Mouse (Mus musculus) heart, embryonic 16.5 days (tissue): ENCODE results near the gene Lifr. TPM values are rescaled to one million over a fixed set of nuclear protein-coding genes. Genes with fewer than 3 reads are reported as not detected.

Experiments
- ATAC-seq: fragments of 200-750 bp; cut with Nextera tagmentation; replicated peaks from 2 replicates; pipeline ENCODE4 v1.8.0; 2017; ENCODE audit warnings: moderate number of reproducible peaks; ENCODE audit not compliant: insufficient read depth, low FRiP score; ENCODE audit errors: extremely low read depth
- H3K27ac ChIP-seq: fragments of 300-500 bp; sonication (generic); 2 replicates; pipeline ENCODE4 v1.5.1; 2014; ENCODE audit warnings: mild to moderate bottlenecking, low read length, control low read depth, moderate library complexity
- H3K27me3 ChIP-seq: fragments of 300-500 bp; sonication (generic); 2 replicates; pipeline ENCODE4 v1.6.1; 2014; ENCODE audit warnings: low read length, mixed read lengths; ENCODE audit not compliant: control insufficient read depth, insufficient read depth
- H3K36me3 ChIP-seq: fragments of 300-500 bp; sonication (generic); 2 replicates; pipeline ENCODE4 v1.6.1; 2014; ENCODE audit not compliant: control insufficient read depth, insufficient read depth
- H3K4me1 ChIP-seq: fragments of 300-500 bp; sonication (generic); 2 replicates; pipeline ENCODE4 v1.6.1; 2014; ENCODE audit warnings: low read length, mixed read lengths; ENCODE audit not compliant: control insufficient read depth, insufficient read depth
- H3K4me2 ChIP-seq: fragments of 300-500 bp; sonication (generic); 2 replicates; pipeline ENCODE4 v1.6.1; 2014; ENCODE audit warnings: low read depth, mild to moderate bottlenecking, control low read depth, low read length
- H3K4me3 ChIP-seq: fragments of 300-500 bp; sonication (generic); 2 replicates; pipeline ENCODE4 v1.5.1; 2014; ENCODE audit warnings: mild to moderate bottlenecking, control low read depth, low read length
- H3K9ac ChIP-seq: fragments of 300-500 bp; sonication (generic); 2 replicates; pipeline ENCODE4 v1.6.1; 2014; ENCODE audit warnings: low read length, control low read depth
- H3K9me3 ChIP-seq: fragments of 300-500 bp; sonication (generic); replicated peaks from 2 replicates; pipeline ENCODE4 v1.6.1; 2016; ENCODE audit warnings: low read length; ENCODE audit not compliant: control insufficient read depth
- WGBS: fragments of 180-500 bp; shearing (Covaris S2); extraction: QIAGEN DNeasy Blood & Tissue Kit; methylation state at CpG from one replicate; pipeline ENCODE4 v1.1.7; 2014; 5-methylcytosine and 5-hydroxymethylcytosine counted together
- polyA plus RNA-seq: library from polyadenylated mRNA; unstranded; fragments of >200 nt; fragmentation: Nextera tagmentation; extraction: Ambion mirVana; gene quantifications from 2 replicates; pipeline ENCODE4 v1.2.1, GENCODE M21; 2015

Lifr gene
- polyA plus RNA-seq, 1 experiment from 2014 or later, result 24.0 TPM

DNA sequence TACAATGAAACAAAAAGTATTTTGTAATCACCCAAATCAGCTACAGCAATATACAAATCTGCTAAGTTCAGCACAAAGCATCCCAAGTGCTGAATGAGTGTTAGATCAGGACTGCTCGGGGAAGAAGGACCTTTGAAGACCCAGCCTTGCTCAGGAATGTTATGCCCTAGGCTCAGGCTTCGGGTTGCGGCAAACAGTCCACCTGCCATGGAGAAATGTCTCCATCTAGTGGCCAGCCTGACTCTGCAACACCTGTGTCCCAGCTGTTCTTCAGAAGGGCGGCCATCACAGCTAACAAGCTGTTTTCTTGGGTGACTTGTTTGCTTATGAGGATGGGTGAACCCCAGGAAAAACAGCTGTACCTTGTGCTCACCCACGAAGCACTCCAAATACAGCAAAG is 135.8 kb downstream of the Lifr start:
- H3K27ac ChIP-seq, result no peak overlapping the region
- H3K9ac ChIP-seq, result no peak overlapping the region
- H3K4me1 ChIP-seq, result peaks cover 30% of the 10 kb centered on the region
- H3K4me3 ChIP-seq, result no peak overlapping the region
- H3K27me3 ChIP-seq, result peaks cover 3% of the 10 kb centered on the region; the same call in 1 of the 2 replicates
- WGBS, result 1% methylated on average over 5 of the region's 5 CpGs
- H3K4me2 ChIP-seq, result no peak overlapping the region
- peak; percentile 39 for ATAC-seq
- no peaks in the 10 kb centered on the region for H3K9me3 ChIP-seq
- H3K36me3 ChIP-seq, result no peaks in the 10 kb centered on the region

DNA sequence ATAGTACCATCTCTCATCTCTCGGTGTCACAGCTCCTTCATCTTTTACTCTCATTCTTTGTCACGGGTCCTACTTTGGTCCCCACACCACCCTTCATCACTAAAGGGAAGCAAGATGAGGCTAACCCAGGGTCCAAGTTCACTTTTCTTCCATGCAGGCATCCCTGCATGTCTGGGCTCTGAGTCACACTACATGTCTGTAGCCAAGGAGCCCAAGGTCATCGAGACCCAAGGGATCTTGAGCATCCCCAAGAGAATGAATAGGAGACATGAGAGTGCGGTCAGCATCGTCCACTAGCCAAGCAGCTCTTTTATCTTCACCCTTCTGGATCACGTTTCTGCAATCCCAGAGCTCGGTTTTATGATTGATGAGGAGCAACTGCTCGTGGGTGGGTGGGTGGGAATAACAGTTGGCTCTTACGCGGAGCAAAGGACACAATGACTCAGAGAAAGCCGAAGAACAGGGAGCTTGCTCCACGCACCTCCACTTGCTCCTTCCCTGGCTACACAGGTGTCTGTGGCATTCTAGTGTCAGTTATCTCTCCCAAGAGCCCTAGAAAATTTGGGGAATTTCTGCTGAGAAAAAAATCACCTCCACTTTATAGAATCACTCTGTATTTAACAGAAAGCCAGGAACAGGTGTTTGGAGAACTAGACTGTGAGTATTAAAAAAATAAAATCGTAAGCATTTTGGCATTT is 143.1 kb downstream of the Lifr start:
- ATAC-seq, result no peak

DNA sequence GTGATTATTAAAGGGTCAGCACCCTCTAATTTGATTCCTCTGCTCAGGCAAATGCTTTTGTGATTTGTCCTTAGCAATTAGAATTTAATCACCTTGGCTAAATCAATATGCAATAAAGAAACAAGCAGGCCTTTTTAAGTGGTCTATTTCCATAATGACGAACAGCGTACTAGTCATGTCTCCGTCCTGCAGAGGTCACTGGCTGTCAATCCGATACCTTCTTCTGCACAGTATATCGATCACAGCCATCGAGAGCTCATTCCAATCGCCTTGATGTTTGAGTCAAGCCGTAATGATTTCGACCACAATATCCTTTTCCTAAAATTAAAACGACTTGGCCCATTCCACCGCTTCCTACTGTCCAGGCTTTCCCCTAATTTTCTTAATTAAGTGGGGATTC is 149.5 kb downstream of the Lifr start:
- ATAC-seq, result no peak
- H3K4me1 ChIP-seq, result no peaks in the 10 kb centered on the region
- no peak overlapping the region for H3K4me3 ChIP-seq
- H3K9ac ChIP-seq, result no peak overlapping the region
- H3K27me3 ChIP-seq, result no peaks in the 10 kb centered on the region
- WGBS, result 93% methylated on average over 11 of the region's 11 CpGs
- H3K36me3 ChIP-seq, result no peaks in the 10 kb centered on the region
- no peak overlapping the region for H3K27ac ChIP-seq
- no peaks in the 10 kb centered on the region for H3K9me3 ChIP-seq
- no peak overlapping the region for H3K4me2 ChIP-seq

More for the DNA sequence above, 143.1 kb downstream of the Lifr start:
- no peak overlapping the region for H3K27ac ChIP-seq
- 73% methylated on average over 13 of the region's 13 CpGs for WGBS
- no peaks in the 10 kb centered on the region for H3K9me3 ChIP-seq
- no peaks in the 10 kb centered on the region for H3K4me1 ChIP-seq
- H3K4me2 ChIP-seq, result no peak overlapping the region
- H3K4me3 ChIP-seq, result no peak overlapping the region
- H3K36me3 ChIP-seq, result no peaks in the 10 kb centered on the region
- no peak overlapping the region for H3K9ac ChIP-seq
- no peaks in the 10 kb centered on the region for H3K27me3 ChIP-seq

DNA sequence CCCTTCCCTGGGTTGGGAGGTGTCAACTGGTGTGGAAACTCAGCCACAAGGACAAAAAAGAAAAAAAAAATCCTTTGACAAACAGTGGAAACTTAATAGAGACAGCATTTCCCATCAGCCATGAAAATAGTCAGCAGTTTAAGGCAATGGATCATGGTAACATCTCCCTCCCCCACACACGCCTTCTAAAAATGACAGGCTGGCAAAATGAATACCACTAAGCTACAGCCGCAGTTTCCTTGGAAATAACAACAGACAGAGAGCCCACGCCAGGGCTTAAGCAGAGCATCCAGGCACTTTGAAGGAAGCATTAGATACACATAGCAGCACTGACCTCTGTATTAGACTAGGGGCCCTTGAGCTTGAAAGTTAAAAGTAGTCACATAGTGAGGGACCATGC is 150.5 kb downstream of the Lifr start:
- H3K27me3 ChIP-seq, result no peaks in the 10 kb centered on the region
- no peak overlapping the region for H3K4me3 ChIP-seq
- no peak overlapping the region for H3K9ac ChIP-seq
- WGBS, result 70% methylated on average over 3 of the region's 3 CpGs
- no peaks in the 10 kb centered on the region for H3K9me3 ChIP-seq
- H3K36me3 ChIP-seq, result no peaks in the 10 kb centered on the region
- ATAC-seq, result no peak
- H3K4me1 ChIP-seq, result no peaks in the 10 kb centered on the region
- H3K27ac ChIP-seq, result no peak overlapping the region
- no peak overlapping the region for H3K4me2 ChIP-seq

DNA sequence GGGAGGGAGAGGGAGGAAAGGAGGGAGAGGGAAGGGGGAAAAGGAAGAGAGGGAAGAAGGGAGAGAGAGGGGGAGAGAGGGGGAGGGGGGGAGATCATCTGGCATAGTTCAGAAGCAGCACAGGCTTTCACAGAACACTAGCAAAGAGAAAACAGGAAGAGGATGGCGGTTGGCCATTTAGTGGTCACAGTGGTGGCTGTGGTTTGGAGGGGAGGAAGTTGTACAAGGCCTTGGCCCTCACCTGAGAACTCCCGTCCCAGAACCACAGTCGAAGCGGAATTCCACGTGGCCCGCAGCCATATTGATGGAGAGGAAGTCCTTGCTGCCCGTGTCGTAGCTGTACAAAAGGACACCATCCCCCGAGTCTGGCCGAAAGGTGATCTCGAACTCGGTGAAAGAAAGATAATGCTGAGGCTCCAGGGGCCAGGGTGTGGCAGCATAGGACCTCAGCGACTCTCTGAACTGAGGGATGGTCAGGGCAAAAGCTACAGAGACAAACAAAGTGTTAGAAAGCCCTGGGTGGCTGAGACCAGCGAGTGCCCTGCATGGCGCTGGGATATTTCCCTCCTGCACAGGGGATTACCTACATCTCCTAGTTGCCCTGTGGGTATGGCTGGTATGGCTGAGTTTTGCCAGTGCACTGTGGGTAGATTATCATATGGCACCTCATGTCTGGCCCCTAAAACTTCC is 151.9 kb downstream of the Lifr start:
- Histone ChIP-seq H3K4me2 (no peak overlapping the region), H3K9me3 (no peaks in the 10 kb centered on the region), H3K36me3 (no peaks in the 10 kb centered on the region), H3K9ac (no peak overlapping the region), H3K27me3 (no peaks in the 10 kb centered on the region), H3K4me3 (no peak overlapping the region), H3K27ac (no peak overlapping the region), H3K4me1 (no peaks in the 10 kb centered on the region)
- 68% methylated on average over 15 of the region's 15 CpGs for WGBS
- no peak for ATAC-seq

Other genes with a start within 250 kb of the Lifr start
- 4.6 and 4.7 TPM in 2 replicates for gene Osmr, start 215.6 kb upstream of the Lifr start, polyA plus RNA-seq